Mouse (Mus musculus) limb, embryonic 13.5 days (tissue): ENCODE measurements around the gene Nfib. TPM values are rescaled to one million over a fixed set of nuclear protein-coding genes. Genes with fewer than 3 reads are reported as not detected.
"Not testable (repeated sequence)": the region's sequence is repeated elsewhere in the genome, so short reads cannot be mapped to it uniquely, and the experiment has no call there.

Source experiments
- ATAC-seq: fragments of 200-750 bp; cut with Nextera tagmentation; 2 replicates; pipeline ENCODE4 v1.8.0; 2017; ENCODE audit warnings: low read depth, moderate number of reproducible peaks, moderate TSS enrichment; ENCODE audit not compliant: low FRiP score
- H3K27ac ChIP-seq: fragments of 300-500 bp; sonication (generic); 2 replicates; pipeline ENCODE4 v1.5.1; 2015; ENCODE audit warnings: inconsistent platforms, mild to moderate bottlenecking, moderate library complexity
- H3K27me3 ChIP-seq: fragments of 300-500 bp; sonication (generic); 2 replicates; pipeline ENCODE4 v1.6.1; 2015; ENCODE audit warnings: mild to moderate bottlenecking, inconsistent platforms
- H3K36me3 ChIP-seq: fragments of 300-500 bp; sonication (generic); 2 replicates; pipeline ENCODE4 v1.6.1; 2015; ENCODE audit warnings: inconsistent platforms, mild to moderate bottlenecking, moderate library complexity
- H3K4me1 ChIP-seq: fragments of 300-500 bp; sonication (generic); 2 replicates; pipeline ENCODE4 v1.6.1; 2015; ENCODE audit warnings: inconsistent platforms
- H3K4me2 ChIP-seq: fragments of 300-500 bp; sonication (generic); replicated peaks from 2 replicates; pipeline ENCODE4 v1.6.1; 2015; ENCODE audit warnings: inconsistent platforms, mild to moderate bottlenecking, moderate library complexity
- H3K4me3 ChIP-seq: fragments of 300-500 bp; sonication (generic); 2 replicates; pipeline ENCODE4 v1.5.1; 2015; ENCODE audit warnings: moderate library complexity, mild to moderate bottlenecking, inconsistent platforms
- H3K9ac ChIP-seq: fragments of 300-500 bp; sonication (generic); 2 replicates; pipeline ENCODE4 v1.6.1; 2015; ENCODE audit warnings: mild to moderate bottlenecking, inconsistent platforms
- H3K9me3 ChIP-seq: fragments of 300-500 bp; sonication (generic); 2 replicates; pipeline ENCODE4 v1.6.1; 2016; ENCODE audit warnings: inconsistent platforms
- WGBS: fragments of 180-500 bp; shearing (Covaris S2); methylation state at CpG from one replicate; pipeline ENCODE4 v1.1.7; 2015; 5-methylcytosine and 5-hydroxymethylcytosine counted together
- polyA plus RNA-seq: library from polyadenylated mRNA; unstranded; fragments of >200 nt; fragmentation: Nextera tagmentation; extraction: Ambion mirVana; gene quantifications from 2 replicates; pipeline ENCODE4 v1.2.1, GENCODE M21; 2015

Gene Nfib
- polyA plus RNA-seq, 1 experiment from 2014 or later, result 121 TPM

- 44% methylated on average over 2 of the region's 2 CpGs for WGBS
- H3K4me3 ChIP-seq, result no peak overlapping the region
- H3K9me3 ChIP-seq, result no peaks in the 10 kb centered on the region
- no peak overlapping the region for H3K9ac ChIP-seq
- H3K27ac ChIP-seq, result peak overlapping the region; percentile 39
- H3K4me1 ChIP-seq, result peaks cover 37% of the 10 kb centered on the region
- H3K4me2 ChIP-seq, result no peak overlapping the region
- no peak; the same call in 1 of the 2 replicates for ATAC-seq
- no peaks in the 10 kb centered on the region for H3K27me3 ChIP-seq
- no peaks in the 10 kb centered on the region for H3K36me3 ChIP-seq
Measured at GRCm38 (mm10) chr4:82275996-82276395, 429.6 kb downstream of the Nfib start.

GRCm38 (mm10) chr4:82273049-82273754 is 432.3 kb downstream of the Nfib start:
- 67% methylated on average over 4 of the region's 4 CpGs for WGBS
- Histone ChIP-seq H3K4me1 (peaks cover 54% of the 10 kb centered on the region), H3K27ac (peak overlapping the region; percentile 75; the same call in 1 of the 2 replicates), H3K4me3 (no peak overlapping the region), H3K9ac (no peak overlapping the region), H3K36me3 (no peaks in the 10 kb centered on the region), H3K9me3 (no peaks in the 10 kb centered on the region), H3K4me2 (no peak overlapping the region), H3K27me3 (no peaks in the 10 kb centered on the region)
- ATAC-seq, result no peak

GRCm38 (mm10) chr4:82272099-82272498 is 433.5 kb downstream of the Nfib start:
- Histone ChIP-seq H3K9me3 (no peaks in the 10 kb centered on the region), H3K27ac (peak overlapping the region; percentile 75; the same call in 1 of the 2 replicates), H3K4me1 (peaks cover 61% of the 10 kb centered on the region), H3K27me3 (no peaks in the 10 kb centered on the region), H3K9ac (no peak overlapping the region), H3K4me3 (no peak overlapping the region), H3K36me3 (no peaks in the 10 kb centered on the region), H3K4me2 (no peak overlapping the region)
- WGBS, result 60% methylated on average over 4 of the region's 4 CpGs
- ATAC-seq, result no peak

- Histone ChIP-seq H3K27me3 (no peaks in the 10 kb centered on the region), H3K4me1 (peaks cover 62% of the 10 kb centered on the region), H3K36me3 (no peaks in the 10 kb centered on the region), H3K4me3 (no peak overlapping the region), H3K27ac (peak overlapping the region; percentile 75; the same call in 1 of the 2 replicates), H3K9ac (no peak overlapping the region), H3K9me3 (no peaks in the 10 kb centered on the region), H3K4me2 (no peak overlapping the region)
- 65% methylated on average over 3 of the region's 3 CpGs for WGBS
- no peak for ATAC-seq
Measured at GRCm38 (mm10) chr4:82271547-82271946, 434.0 kb downstream of the Nfib start.

GRCm38 (mm10) chr4:82267832-82268778 is 437.4 kb downstream of the Nfib start:
- Histone ChIP-seq H3K27ac (no peak overlapping the region; the same call in 1 of the 2 replicates), H3K4me3 (no peak overlapping the region), H3K36me3 (no peaks in the 10 kb centered on the region), H3K4me1 (peaks cover 60% of the 10 kb centered on the region), H3K4me2 (peak overlapping the region; percentile 4; the same call in 1 of the 2 replicates), H3K9me3 (no peaks in the 10 kb centered on the region), H3K27me3 (no peaks in the 10 kb centered on the region), H3K9ac (no peak overlapping the region)
- 22% methylated on average over 14 of the region's 14 CpGs for WGBS
- peak; percentile 38; the same call in 1 of the 2 replicates for ATAC-seq

- WGBS, result 49% methylated on average over 4 of the region's 4 CpGs
- H3K27me3 ChIP-seq, result no peaks in the 10 kb centered on the region
- ATAC-seq, result no peak
- no peaks in the 10 kb centered on the region for H3K9me3 ChIP-seq
- H3K4me2 ChIP-seq, result no peak overlapping the region
- H3K36me3 ChIP-seq, result no peaks in the 10 kb centered on the region
- H3K4me1 ChIP-seq, result peaks cover 41% of the 10 kb centered on the region
- peak overlapping the region; percentile 39; the same call in 1 of the 2 replicates for H3K27ac ChIP-seq
- H3K9ac ChIP-seq, result no peak overlapping the region
- H3K4me3 ChIP-seq, result no peak overlapping the region
Measured at GRCm38 (mm10) chr4:82266066-82266619, 439.4 kb downstream of the Nfib start.

GRCm38 (mm10) chr4:82258545-82258944 is 447.0 kb downstream of the Nfib start:
- not testable (repeated sequence) for ATAC-seq, H3K9me3 ChIP-seq, H3K4me3 ChIP-seq, H3K4me1 ChIP-seq, H3K4me2 ChIP-seq, H3K27me3 ChIP-seq, H3K27ac ChIP-seq, H3K36me3 ChIP-seq, H3K9ac ChIP-seq
- WGBS, result 89% methylated on average over 1 of the region's 1 CpGs

- no peak overlapping the region for H3K9ac ChIP-seq
- H3K27ac ChIP-seq, result no peak overlapping the region
- H3K4me3 ChIP-seq, result no peak overlapping the region
- peaks cover 37% of the 10 kb centered on the region for H3K4me1 ChIP-seq
- 85% methylated on average over 8 of the region's 8 CpGs for WGBS
- no peak for ATAC-seq
- no peaks in the 10 kb centered on the region for H3K36me3 ChIP-seq
- H3K4me2 ChIP-seq, result no peak overlapping the region
- H3K9me3 ChIP-seq, result no peaks in the 10 kb centered on the region
- H3K27me3 ChIP-seq, result no peaks in the 10 kb centered on the region
Measured at GRCm38 (mm10) chr4:82252054-82252453, 453.5 kb downstream of the Nfib start.

GRCm38 (mm10) chr4:82250355-82250659 is 455.2 kb downstream of the Nfib start:
- Histone ChIP-seq H3K4me1 (peaks cover 37% of the 10 kb centered on the region), H3K27ac (peak overlapping the region; percentile 92), H3K4me2 (peak overlapping the region; percentile 31; the same call in 1 of the 2 replicates), H3K36me3 (no peaks in the 10 kb centered on the region), H3K9ac (no peak overlapping the region), H3K9me3 (no peaks in the 10 kb centered on the region), H3K27me3 (no peaks in the 10 kb centered on the region), H3K4me3 (no peak overlapping the region)
- WGBS, result 21% methylated on average over 5 of the region's 5 CpGs
- peak; percentile 73 for ATAC-seq

GRCm38 (mm10) chr4:82249518-82250354 is 455.8 kb downstream of the Nfib start:
- peak overlapping the region; percentile 25; the same call in 1 of the 2 replicates for H3K9ac ChIP-seq
- H3K4me2 ChIP-seq, result peak overlapping the region; percentile 31
- H3K4me1 ChIP-seq, result peaks cover 37% of the 10 kb centered on the region
- 13% methylated on average over 11 of the region's 11 CpGs for WGBS
- H3K9me3 ChIP-seq, result no peaks in the 10 kb centered on the region
- no peak overlapping the region for H3K4me3 ChIP-seq
- no peaks in the 10 kb centered on the region for H3K36me3 ChIP-seq
- H3K27me3 ChIP-seq, result no peaks in the 10 kb centered on the region
- peak overlapping the region; percentile 92 for H3K27ac ChIP-seq
- ATAC-seq, result peak; percentile 91

GRCm38 (mm10) chr4:82248961-82249360 is 456.6 kb downstream of the Nfib start:
- no peak overlapping the region for H3K4me3 ChIP-seq
- 75% methylated on average over 1 of the region's 1 CpGs for WGBS
- H3K4me2 ChIP-seq, result 0 out of 2 replicates have a peak overlapping the region, but pooled peaks have one; percentile 31
- ATAC-seq, result no peak
- no peak overlapping the region for H3K9ac ChIP-seq
- H3K27me3 ChIP-seq, result no peaks in the 10 kb centered on the region
- H3K36me3 ChIP-seq, result no peaks in the 10 kb centered on the region
- H3K27ac ChIP-seq, result peak overlapping the region; percentile 92
- peaks cover 37% of the 10 kb centered on the region for H3K4me1 ChIP-seq
- peaks cover 5% of the 10 kb centered on the region; the same call in 1 of the 2 replicates for H3K9me3 ChIP-seq
